Mouse (Mus musculus) liver, embryonic 14.5 days (tissue): ENCODE results near the gene Per1. TPM values are rescaled to one million over a fixed set of nuclear protein-coding genes. Genes with fewer than 3 reads are reported as not detected.

Source experiments
- ATAC-seq: fragments of 200-750 bp; cut with Nextera tagmentation; 2 replicates; pipeline ENCODE4 v1.8.0; 2017; ENCODE audit warnings: moderate number of reproducible peaks, mild to moderate bottlenecking, moderate library complexity; ENCODE audit not compliant: insufficient read depth
- DNase-seq, 3 experiments: peaks; one replicate each; pipeline ENCODE4 v3.0.0-alpha.2; 2012 to 2013; ENCODE audit warnings: low read depth in 3 of 3, low spot score in 3 of 3
- H3K27ac ChIP-seq: fragments of 300-500 bp; sonication (generic); 2 replicates; pipeline ENCODE4 v1.5.1; 2014; ENCODE audit warnings: moderate library complexity, mild to moderate bottlenecking, control low read depth, inconsistent platforms
- H3K27me3 ChIP-seq: fragments of 300-500 bp; sonication (generic); 2 replicates; pipeline ENCODE4 v1.6.1; 2014; ENCODE audit warnings: mild to moderate bottlenecking, low read length, moderate library complexity; ENCODE audit not compliant: control insufficient read depth, insufficient read depth
- H3K36me3 ChIP-seq: fragments of 300-500 bp; sonication (generic); replicated peaks from 2 replicates; pipeline ENCODE4 v1.6.1; 2014; ENCODE audit warnings: low read depth; ENCODE audit not compliant: control insufficient read depth, insufficient read depth
- H3K4me1 ChIP-seq, 2 experiments: fragments of 200-500 bp in 1 of 2; fragments of 300-500 bp in 1 of 2; sonication (generic) in 1 of 2; replicated peaks; 2 replicates each; pipeline ENCODE4 v1.6.1; 2012 to 2014; ENCODE audit warnings: antibody characterized with exemption in 1 of 2, inconsistent platforms in 1 of 2, low read length in 1 of 2; ENCODE audit not compliant: control insufficient read depth in 2 of 2, insufficient read depth in 2 of 2
- H3K4me2 ChIP-seq: fragments of 300-500 bp; sonication (generic); 2 replicates; pipeline ENCODE4 v1.6.1; 2014; ENCODE audit warnings: low read depth, mild to moderate bottlenecking, control low read depth, moderate library complexity
- H3K4me3 ChIP-seq, 2 experiments: fragments of 200-500 bp in 1 of 2; fragments of 300-500 bp in 1 of 2; sonication (generic) in 1 of 2; 2 replicates each; pipeline ENCODE4 v1.5.1; 2012 to 2014; ENCODE audit warnings: low read depth in 2 of 2, low read length in 2 of 2, mild to moderate bottlenecking in 2 of 2, control low read depth in 1 of 2, inconsistent platforms in 1 of 2, moderate library complexity in 1 of 2; ENCODE audit not compliant: insufficient read depth in 1 of 2
- H3K9ac ChIP-seq: fragments of 300-500 bp; sonication (generic); replicated peaks from 2 replicates; pipeline ENCODE4 v1.6.1; 2014; ENCODE audit warnings: mild to moderate bottlenecking, control low read depth, moderate library complexity
- H3K9me3 ChIP-seq: fragments of 300-500 bp; sonication (generic); 2 replicates; pipeline ENCODE4 v1.6.1; 2016; ENCODE audit warnings: low read length, mixed read lengths; ENCODE audit not compliant: control insufficient read depth
- CTCF ChIP-seq: IDR thresholded peaks from 2 replicates; pipeline ENCODE4 v1.5.1; 2016; ENCODE audit warnings: antibody characterized with exemption, low read depth, control low read depth
- EP300 ChIP-seq: IDR thresholded peaks from 2 replicates; pipeline ENCODE4 v1.6.1; 2016; ENCODE audit warnings: antibody characterized with exemption, low read depth
- WGBS: fragments of 180-500 bp; shearing (Covaris S2); extraction: QIAGEN DNeasy Blood & Tissue Kit; methylation state at CpG from one replicate; pipeline ENCODE4 v1.1.7; 2014; ENCODE audit not compliant: insufficient replicate concordance; 5-methylcytosine and 5-hydroxymethylcytosine counted together
- polyA plus RNA-seq, 2 experiments: library from polyadenylated mRNA; depleted of rRNA in 1 of 2; stranded (reverse) in 1 of 2; unstranded in 1 of 2; fragments of >200 nt; fragmentation: Nextera tagmentation in 1 of 2; extraction: Ambion mirVana in 1 of 2; gene quantifications; 2 replicates each; pipeline versions ENCODE4 v1.2.1 to v1.2.3; 2012 to 2014

Per1 gene
- polyA plus RNA-seq (2012; rRNA removed) = 1.8 and 1.9 TPM in 2 replicates
- polyA plus RNA-seq (2014; fragmentation: Nextera tagmentation; extraction: Ambion mirVana) = 3.0 and 4.2 TPM in 2 replicates

DNA sequence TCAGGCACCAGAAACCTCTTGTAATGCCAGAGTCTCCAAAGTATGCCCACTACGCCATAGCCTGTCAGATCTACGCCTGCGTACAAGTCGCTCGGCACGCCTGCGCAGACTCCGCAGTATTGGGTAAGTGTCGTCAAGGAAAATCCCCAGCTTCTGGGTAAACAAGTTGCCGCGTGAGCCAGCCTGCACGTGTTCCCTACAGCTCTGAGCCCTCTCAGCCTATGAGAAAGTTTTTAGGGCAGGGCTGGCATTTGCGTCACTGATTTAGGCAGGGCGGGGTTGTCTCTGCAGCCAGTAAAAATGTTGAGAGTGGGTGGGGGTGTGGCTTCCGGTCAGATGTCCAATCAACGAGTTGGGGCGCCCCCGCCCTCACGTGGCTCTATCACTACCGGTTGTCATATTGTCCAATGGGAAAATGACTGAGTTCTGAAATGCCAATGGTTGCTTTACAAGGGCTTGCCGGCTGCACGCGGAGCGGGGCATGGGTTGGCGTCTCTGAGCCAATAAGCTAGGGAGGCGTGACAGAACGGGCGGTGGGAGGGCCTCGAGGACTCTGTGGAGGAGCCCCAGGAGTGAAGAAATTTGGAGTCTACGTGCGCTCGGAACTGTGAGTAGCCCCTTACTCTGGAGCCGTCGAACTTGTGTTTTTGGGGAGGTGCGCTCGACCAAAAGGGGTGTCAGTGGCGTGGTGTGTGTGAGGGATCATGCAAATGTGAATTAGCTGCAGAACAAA, at the start of gene Per1:
Per1 (plus strand) TSS at position 521 of the 733 bp plus-strand sequence.
- peak; percentile 42; the same call in 1 of the 2 replicates for TF ChIP-seq EP300
- TF ChIP-seq CTCF = no peak
- H3K9me3 ChIP-seq = no peaks in the 10 kb centered on the region
- H3K4me3 ChIP-seq = peak within 1 kb of the TSS; percentile 64 to 72
- H3K27me3 ChIP-seq = no peaks in the 10 kb centered on the region
- H3K4me2 ChIP-seq = peak within 1 kb of the TSS; percentile 93
- DNase-seq (peak; percentile 99), ATAC-seq (peak; percentile 85)
- peaks cover 40 to 44% of the 10 kb centered on the region in 2 experiments for H3K4me1 ChIP-seq
- H3K9ac ChIP-seq = peak within 1 kb of the TSS; percentile 72
- WGBS = under 1% methylated on average over 37 of the region's 37 CpGs
- H3K36me3 ChIP-seq = peaks cover 6% of the 10 kb centered on the region
- H3K27ac ChIP-seq = peak within 1 kb of the TSS; percentile 88

DNA sequence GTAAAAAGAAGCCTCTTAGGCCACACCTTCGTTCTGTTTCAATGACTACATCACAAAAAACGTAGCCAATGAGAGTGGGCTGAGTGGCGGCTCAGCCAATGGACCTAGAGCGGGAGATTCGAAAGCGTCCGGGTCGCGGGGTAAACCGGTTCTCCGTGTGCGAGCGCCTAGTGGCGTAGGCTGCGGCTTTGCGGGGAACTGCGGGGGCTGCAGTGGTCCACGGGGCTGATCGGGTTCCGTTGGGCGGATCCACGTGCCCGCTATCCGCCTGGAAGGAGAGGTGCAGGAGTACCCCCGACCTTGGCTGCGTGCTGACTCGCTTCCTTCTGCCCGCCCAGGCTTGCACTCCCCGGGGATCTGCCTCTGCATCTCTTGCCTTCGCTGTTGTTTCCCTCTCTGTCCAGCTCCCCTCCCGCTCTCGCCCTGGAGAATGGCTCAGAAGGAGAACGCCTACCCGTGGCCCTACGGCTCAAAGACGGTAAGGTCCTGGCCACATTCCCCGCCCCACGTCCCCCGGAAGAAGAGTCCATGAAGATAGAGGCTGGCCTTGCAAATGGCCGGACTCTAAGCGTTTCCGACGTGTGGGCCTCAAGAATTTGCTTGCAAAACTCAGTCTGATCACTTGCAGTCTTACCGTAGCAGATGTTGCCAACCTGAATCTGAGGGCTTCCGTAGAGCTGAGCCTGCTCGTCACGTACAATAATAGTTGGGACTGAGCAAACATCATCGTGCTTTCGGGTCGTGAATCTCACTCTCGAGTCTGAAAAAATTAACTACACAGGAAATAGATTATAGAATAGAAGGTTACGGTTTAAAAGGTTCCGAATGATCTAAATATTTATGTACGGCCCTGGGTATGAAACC, 49.3 kb upstream of the Per1 start, which contains the start of gene Aurkb:
Aurkb (plus strand) TSS at position 117 of the 864 bp plus-strand sequence.
- DNase-seq = peak; percentile 89 to 93 (median 91)
- Histone ChIP-seq H3K4me1 (peaks cover 9 to 15% of the 10 kb centered on the region in 2 experiments), H3K27me3 (no peaks in the 10 kb centered on the region), H3K4me2 (peak within 1 kb of the TSS; percentile 90), H3K9ac (peak within 1 kb of the TSS; percentile 95), H3K36me3 (peaks cover 34% of the 10 kb centered on the region), H3K27ac (peak within 1 kb of the TSS; percentile 84), H3K9me3 (no peaks in the 10 kb centered on the region), H3K4me3 (peak within 1 kb of the TSS; percentile 81 to 99)
- WGBS = under 1% methylated on average over 53 of the region's 54 CpGs
- peak; percentile 77 for ATAC-seq
- TF ChIP-seq EP300 (no peak), CTCF (peak; percentile 26; the same call in 1 of the 2 replicates)

DNA sequence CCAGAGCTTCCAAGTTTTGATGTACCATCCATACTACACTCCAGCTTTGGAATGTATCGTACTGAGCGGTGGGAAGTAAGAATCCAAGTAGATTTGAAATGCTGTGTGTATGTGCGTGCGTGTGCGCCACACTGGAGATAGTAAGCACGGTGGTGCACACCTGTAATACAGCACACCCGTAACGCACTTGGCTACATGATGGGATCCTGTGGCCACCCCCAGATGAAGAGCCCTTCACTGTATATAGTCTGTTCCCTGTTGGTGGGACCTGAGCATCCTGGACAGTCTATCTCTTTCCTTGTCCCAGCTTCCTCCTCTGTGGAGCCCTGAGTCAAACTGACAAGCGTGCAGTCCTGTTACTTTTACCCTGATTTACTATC, 48.6 kb upstream of the Per1 start:
- Histone ChIP-seq H3K27me3 (no peaks in the 10 kb centered on the region), H3K4me1 (peaks cover 9 to 15% of the 10 kb centered on the region in 2 experiments; a peak in 3 of 4 replicates), H3K27ac (peak overlapping the region; percentile 84), H3K36me3 (peaks cover 40% of the 10 kb centered on the region), H3K4me2 (peak overlapping the region; percentile 90), H3K9me3 (no peaks in the 10 kb centered on the region), H3K9ac (peak overlapping the region; percentile 95), H3K4me3 (peak overlapping the region; percentile 81 to 99)
- TF ChIP-seq EP300 (no peak), CTCF (no peak)
- DNase-seq (no peak), ATAC-seq (no peak)
- whole genome bisulfite sequencing = 7% methylated on average over 9 of the region's 9 CpGs

DNA sequence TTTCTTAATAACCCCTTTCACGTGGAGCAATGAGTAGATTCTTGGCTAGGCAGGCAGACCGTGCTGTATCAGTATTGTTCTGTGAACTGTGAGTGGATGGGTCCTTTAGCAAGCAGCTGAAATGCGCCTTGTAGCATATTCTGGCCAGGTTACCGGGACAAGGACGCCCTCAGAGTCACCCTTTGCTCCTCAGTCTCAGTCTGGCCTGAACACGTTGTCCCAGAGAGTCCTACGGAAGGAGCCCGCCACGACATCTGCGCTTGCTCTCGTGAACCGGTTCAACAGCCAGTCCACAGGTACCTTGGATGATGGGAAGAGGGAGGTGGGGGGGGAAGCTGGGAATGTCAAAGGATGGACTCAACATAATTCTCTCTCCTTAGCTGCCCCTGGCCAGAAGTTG, 47.4 kb upstream of the Per1 start:
- Histone ChIP-seq H3K4me2 (peak overlapping the region; percentile 90), H3K4me3 (peak overlapping the region; percentile 81 to 99), H3K36me3 (peaks cover 48% of the 10 kb centered on the region), H3K4me1 (peaks cover 9 to 15% of the 10 kb centered on the region in 2 experiments; a peak in 3 of 4 replicates), H3K9ac (peak overlapping the region; percentile 28), H3K27ac (no peak overlapping the region), H3K27me3 (no peaks in the 10 kb centered on the region), H3K9me3 (no peaks in the 10 kb centered on the region)
- no peak for DNase-seq
- WGBS = 92% methylated on average over 12 of the region's 12 CpGs
- ATAC-seq = no peak
- no peak for TF ChIP-seq EP300
- no peak for TF ChIP-seq CTCF
